9 mouse cellular contexts compared by ENCODE assay signal in genomic region chr2:106828573-106829310, GRCm38 (mm10).
DNase-seq lines count a peak whose midpoint lies in the region; ATAC-seq and TF ChIP-seq lines count a peak whose summit lies in the region.
"Had no signal": no experiment of that assay in that cellular context is flagged by ENCODE, and none has a peak within 500 bp of the region (broad histone marks: within the 10 kb centered on the region; RNA-seq: fewer than 3 reads in every experiment).

No protein-coding gene starts in this region.

- no peak overlapping the region for H3K4me2 ChIP-seq in kidney, embryonic 15.5 days
- H3K4me2 ChIP-seq in forebrain, embryonic 11.5 days (ENCODE audit: low read depth, low read length, severe bottlenecking), result no peak overlapping the region
- H3K4me2 ChIP-seq in hindbrain, postnatal 0 days (ENCODE audit: low read depth, low read length), result no peak overlapping the region

- H3K9me3 ChIP-seq in kidney, embryonic 15.5 days (replicated peaks), result no peaks in the 10 kb centered on the region
- H3K9me3 ChIP-seq in forebrain, embryonic 11.5 days (ENCODE audit: control insufficient read depth, low read length), result no peaks in the 10 kb centered on the region
- H3K9me3 ChIP-seq in hindbrain, postnatal 0 days (ENCODE audit: low read length), result no peaks in the 10 kb centered on the region

- no peaks in the 10 kb centered on the region for H3K36me3 ChIP-seq in kidney, embryonic 15.5 days
- no peaks in the 10 kb centered on the region for H3K36me3 ChIP-seq in forebrain, embryonic 11.5 days (ENCODE audit: control insufficient read depth, insufficient read depth, low read length)
- H3K36me3 ChIP-seq in hindbrain, postnatal 0 days (ENCODE audit: insufficient read depth, low read length), result no peaks in the 10 kb centered on the region

- no peak overlapping the region for H3K4me3 ChIP-seq in kidney, embryonic 15.5 days (replicated peaks)
- H3K4me3 ChIP-seq in forebrain, embryonic 11.5 days (ENCODE audit: low read depth, low read length), result no peak overlapping the region
- H3K4me3 ChIP-seq in hindbrain, postnatal 0 days (ENCODE audit: low read length), result no peak overlapping the region

- H3K27me3 ChIP-seq in kidney, embryonic 15.5 days, result 0 out of 2 replicates have a peak, but pooled peaks cover 3% of the 10 kb centered on the region
- no peaks in the 10 kb centered on the region for H3K27me3 ChIP-seq in forebrain, embryonic 11.5 days (ENCODE audit: control insufficient read depth, insufficient read depth, low read length)
- no peaks in the 10 kb centered on the region for H3K27me3 ChIP-seq in hindbrain, postnatal 0 days (ENCODE audit: insufficient read depth, low read length)

- H3K9ac ChIP-seq in kidney, embryonic 15.5 days, result no peak overlapping the region
- no peak overlapping the region for H3K9ac ChIP-seq in forebrain, embryonic 11.5 days (ENCODE audit: low read length)
- no peak overlapping the region for H3K9ac ChIP-seq in hindbrain, postnatal 0 days (replicated peaks; ENCODE audit: low read length)

- H3K27ac ChIP-seq in kidney, embryonic 15.5 days, result no peak overlapping the region
- no peak overlapping the region for H3K27ac ChIP-seq in forebrain, embryonic 11.5 days (ENCODE audit: low read depth, low read length)
- peak overlapping the region; percentile 11; the same call in 1 of the 2 replicates for H3K27ac ChIP-seq in hindbrain, postnatal 0 days

- no peak for DNase-seq in kidney, postnatal 4 days
- peak; percentile 49 to 59 for DNase-seq in cerebellum, postnatal 25 days
- no peak for DNase-seq in forebrain, embryonic 11.5 days (ENCODE audit: low spot score)
- DNase-seq in hindbrain, postnatal 0 days (ENCODE audit: low spot score), result no peak
- no peak for DNase-seq in adrenal gland, postnatal 14 days
- DNase-seq: kidney, adult 9 months; lung, postnatal 10 days had no signal

- 39% methylated on average over 12 of the region's 12 CpGs for WGBS in kidney, embryonic 15.5 days
- WGBS in forebrain, embryonic 11.5 days, result 60% methylated on average over 12 of the region's 12 CpGs
- WGBS in hindbrain, postnatal 0 days, result 47% methylated on average over 12 of the region's 12 CpGs

- peaks cover 20% of the 10 kb centered on the region for H3K4me1 ChIP-seq in kidney, embryonic 15.5 days
- H3K4me1 ChIP-seq in forebrain, embryonic 11.5 days (replicated peaks; ENCODE audit: control insufficient read depth, insufficient read depth, low read length), result peaks cover 6% of the 10 kb centered on the region; the same call in 1 of the 2 replicates
- H3K4me1 ChIP-seq in hindbrain, postnatal 0 days (ENCODE audit: insufficient read depth, low read length), result no peaks in the 10 kb centered on the region

- peak; percentile 50 for ATAC-seq in kidney, embryonic 15.5 days (replicated peaks; ENCODE audit: low FRiP score)
- peak; percentile 13; the same call in 1 of the 2 replicates for ATAC-seq in forebrain, embryonic 11.5 days (replicated peaks; ENCODE audit: low FRiP score)
- no peak for ATAC-seq in hindbrain, postnatal 0 days
- no peak for ATAC-seq in megakaryocyte-erythroid progenitor cell, adult 5-6 weeks (replicated peaks; ENCODE audit: low FRiP score, low TSS enrichment, poor library complexity, severe bottlenecking)

- TF ChIP-seq CTCF in hindbrain, postnatal 0 days (IDR thresholded peaks at IDR 0.05; ENCODE audit: low read depth), result no peak

Comparison
In these comparisons a context has a peak if more than half of its experiments do, and no peak if none do; other contexts are left out.
1. ATAC-seq: peak in kidney, embryonic 15.5 days (single experiment) and forebrain, embryonic 11.5 days (single experiment); none in hindbrain, postnatal 0 days (single experiment) and megakaryocyte-erythroid progenitor cell, adult 5-6 weeks (single experiment).
2. DNase-seq: peak in cerebellum, postnatal 25 days (2 of 2); none in kidney, postnatal 4 days (0 of 2), forebrain, embryonic 11.5 days (single experiment), hindbrain, postnatal 0 days (single experiment) and adrenal gland, postnatal 14 days (single experiment).